Mouse (Mus musculus): ENCODE data around the gene Ppfia4. TPM values are rescaled to one million over a fixed set of nuclear protein-coding genes. Genes with fewer than 3 reads are reported as not detected.

The Ppfia4 gene
- polyA plus RNA-seq, 2 experiments: 1.1 to 1.2 TPM

DNA sequence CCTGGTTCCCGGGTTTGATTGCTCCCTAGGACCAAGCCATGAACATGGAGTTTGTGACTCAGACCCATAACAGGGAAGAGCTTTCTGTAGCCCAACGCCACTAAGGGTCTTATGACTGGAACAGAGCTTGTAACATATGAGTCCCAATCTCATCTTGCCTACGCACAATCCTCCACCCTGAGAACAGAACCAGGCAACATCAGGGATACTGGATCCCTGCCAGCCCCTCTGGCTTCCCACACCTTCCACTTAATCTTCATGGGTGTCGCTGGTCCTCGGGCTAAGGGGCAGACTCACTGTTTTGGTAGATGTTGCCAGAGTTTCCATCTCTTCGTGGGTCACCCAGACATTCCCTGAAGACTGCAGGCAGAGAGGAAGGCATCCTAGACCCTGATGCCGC is 21.0 kb downstream of the Ppfia4 start:
- no peak overlapping the region for H3K4me3 ChIP-seq (ENCODE audit: insufficient read depth in 1 of 2, low read depth in 2 of 2, low read length in 2 of 2)
- TF ChIP-seq CTCF (IDR thresholded peaks at IDR 0.05; ENCODE audit: low read depth): no peak
- TF ChIP-seq EP300 (IDR thresholded peaks at IDR 0.05; ENCODE audit: low read depth): no peak
- no peak overlapping the region for H3K9ac ChIP-seq (replicated peaks)
- H3K27ac ChIP-seq: no peak overlapping the region
- DNase-seq (ENCODE audit: low read depth in 3 of 3, low spot score in 3 of 3) (no peak), ATAC-seq (ENCODE audit: insufficient read depth) (no peak)
- no peaks in the 10 kb centered on the region for H3K27me3 ChIP-seq (ENCODE audit: control insufficient read depth, insufficient read depth, low read length)
- 68% methylated on average over 7 of the region's 7 CpGs for WGBS (ENCODE audit: insufficient replicate concordance)
- no peak overlapping the region for H3K4me2 ChIP-seq (ENCODE audit: low read depth)
- no peaks in the 10 kb centered on the region for H3K4me1 ChIP-seq (replicated peaks; ENCODE audit: control insufficient read depth in 2 of 2, insufficient read depth in 2 of 2, low read length in 1 of 2)
- no peaks in the 10 kb centered on the region for H3K9me3 ChIP-seq (ENCODE audit: control insufficient read depth, low read length)
- no peaks in the 10 kb centered on the region for H3K36me3 ChIP-seq (replicated peaks; ENCODE audit: control insufficient read depth, insufficient read depth, low read depth)

DNA sequence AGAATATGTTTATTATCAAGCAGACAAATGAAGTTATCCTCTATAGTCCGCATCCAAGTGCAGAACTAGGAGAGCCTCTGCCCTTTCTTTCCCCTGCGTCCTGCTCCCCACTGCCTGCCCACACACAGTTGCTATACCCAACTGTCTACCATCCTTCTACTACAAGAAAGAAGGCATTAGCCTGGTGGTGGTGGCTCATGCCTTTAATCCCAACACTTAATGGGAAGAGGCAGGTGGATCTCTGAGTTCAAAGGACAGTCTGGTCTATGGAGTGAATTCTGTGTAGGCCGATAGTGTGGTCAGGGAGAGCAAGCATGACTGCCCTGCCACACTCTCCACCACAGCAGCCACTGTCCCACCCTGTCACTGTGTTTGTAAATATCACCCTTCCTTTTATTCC is 22.0 kb downstream of the Ppfia4 start:
- no peak overlapping the region for H3K9ac ChIP-seq (replicated peaks)
- H3K4me1 ChIP-seq (replicated peaks; ENCODE audit: control insufficient read depth in 2 of 2, insufficient read depth in 2 of 2, low read length in 1 of 2): no peaks in the 10 kb centered on the region
- H3K27ac ChIP-seq: no peak overlapping the region
- H3K9me3 ChIP-seq (ENCODE audit: control insufficient read depth, low read length): no peaks in the 10 kb centered on the region
- no peak for TF ChIP-seq CTCF (IDR thresholded peaks at IDR 0.05; ENCODE audit: low read depth)
- no peaks in the 10 kb centered on the region for H3K36me3 ChIP-seq (replicated peaks; ENCODE audit: control insufficient read depth, insufficient read depth, low read depth)
- H3K4me2 ChIP-seq (ENCODE audit: low read depth): no peak overlapping the region
- no peak overlapping the region for H3K4me3 ChIP-seq (ENCODE audit: insufficient read depth in 1 of 2, low read depth in 2 of 2, low read length in 2 of 2)
- 75% methylated on average over 3 of the region's 3 CpGs for WGBS (ENCODE audit: insufficient replicate concordance)
- no peaks in the 10 kb centered on the region for H3K27me3 ChIP-seq (ENCODE audit: control insufficient read depth, insufficient read depth, low read length)
- no peak for ATAC-seq (ENCODE audit: insufficient read depth)
- DNase-seq (ENCODE audit: low read depth in 3 of 3, low spot score in 3 of 3): no peak

DNA sequence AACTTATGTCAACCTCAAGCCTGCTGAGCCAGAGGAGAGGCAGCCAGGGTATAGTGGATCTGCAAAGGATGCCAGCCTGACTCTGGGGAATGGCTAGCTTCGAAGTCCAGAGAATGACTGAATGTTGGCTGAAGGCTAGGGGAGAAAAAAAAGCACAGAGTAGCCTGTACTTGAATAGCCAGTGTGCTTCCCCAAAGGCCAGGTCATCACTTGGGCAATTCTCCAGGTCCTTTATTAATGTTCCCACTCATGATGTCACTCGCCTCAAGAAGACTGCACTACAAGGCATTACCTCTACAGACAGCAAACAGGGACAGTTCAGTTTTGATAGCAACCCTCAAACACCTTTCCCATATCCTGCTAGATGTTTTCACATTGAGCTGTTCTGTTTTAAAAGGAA is 22.4 kb downstream of the Ppfia4 start:
- no peaks in the 10 kb centered on the region for H3K9me3 ChIP-seq (ENCODE audit: control insufficient read depth, low read length)
- no peaks in the 10 kb centered on the region for H3K36me3 ChIP-seq (replicated peaks; ENCODE audit: control insufficient read depth, insufficient read depth, low read depth)
- ATAC-seq (ENCODE audit: insufficient read depth) (no peak), DNase-seq (ENCODE audit: low read depth in 3 of 3, low spot score in 3 of 3) (no peak)
- H3K27me3 ChIP-seq (ENCODE audit: control insufficient read depth, insufficient read depth, low read length): no peaks in the 10 kb centered on the region
- no peaks in the 10 kb centered on the region for H3K4me1 ChIP-seq (replicated peaks; ENCODE audit: control insufficient read depth in 2 of 2, insufficient read depth in 2 of 2, low read length in 1 of 2)
- no peak for TF ChIP-seq CTCF (IDR thresholded peaks at IDR 0.05; ENCODE audit: low read depth)
- no peak for TF ChIP-seq EP300 (IDR thresholded peaks at IDR 0.05; ENCODE audit: low read depth)
- 52% methylated on average over 2 of the region's 2 CpGs for WGBS (ENCODE audit: insufficient replicate concordance)
- H3K27ac ChIP-seq: no peak overlapping the region
- no peak overlapping the region for H3K4me2 ChIP-seq (ENCODE audit: low read depth)
- no peak overlapping the region for H3K9ac ChIP-seq (replicated peaks)
- H3K4me3 ChIP-seq (ENCODE audit: insufficient read depth in 1 of 2, low read depth in 2 of 2, low read length in 2 of 2): no peak overlapping the region

DNA sequence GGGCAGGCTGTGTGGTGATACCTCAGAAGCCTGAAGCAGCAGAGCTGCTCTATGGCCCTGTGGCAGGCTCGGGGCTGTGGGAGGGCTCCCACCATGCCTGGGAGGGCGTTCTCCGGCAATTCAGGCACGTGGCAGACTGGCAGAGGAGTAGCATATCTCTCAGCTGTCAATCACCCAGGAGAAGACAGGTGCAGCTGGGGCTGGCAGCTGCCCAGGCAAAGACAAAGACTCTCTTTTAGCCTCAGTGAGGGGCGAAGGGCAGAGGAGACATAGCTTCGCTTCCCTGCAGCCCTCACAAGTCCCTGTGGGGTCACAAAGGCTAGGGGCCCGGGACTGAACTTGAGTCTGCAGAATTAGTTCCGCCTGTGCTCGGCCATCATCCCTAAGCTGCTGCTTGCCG is 25.3 kb downstream of the Ppfia4 start:
- no peak overlapping the region for H3K9ac ChIP-seq (replicated peaks)
- H3K4me1 ChIP-seq (replicated peaks; ENCODE audit: control insufficient read depth in 2 of 2, insufficient read depth in 2 of 2, low read length in 1 of 2): peaks cover 0 to 6% of the 10 kb centered on the region in 2 experiments; a peak in 1 of 4 replicates
- ATAC-seq (ENCODE audit: insufficient read depth) (no peak), DNase-seq (ENCODE audit: low read depth in 3 of 3, low spot score in 3 of 3) (no peak)
- WGBS (ENCODE audit: insufficient replicate concordance): 53% methylated on average over 10 of the region's 10 CpGs
- TF ChIP-seq CTCF (IDR thresholded peaks at IDR 0.05; ENCODE audit: low read depth) (no peak), EP300 (IDR thresholded peaks at IDR 0.05; ENCODE audit: low read depth) (no peak)
- H3K4me2 ChIP-seq (ENCODE audit: low read depth): no peak overlapping the region
- no peaks in the 10 kb centered on the region for H3K36me3 ChIP-seq (replicated peaks; ENCODE audit: control insufficient read depth, insufficient read depth, low read depth)
- H3K27ac ChIP-seq: no peak overlapping the region
- no peaks in the 10 kb centered on the region for H3K9me3 ChIP-seq (ENCODE audit: control insufficient read depth, low read length)
- no peak overlapping the region for H3K4me3 ChIP-seq (ENCODE audit: insufficient read depth in 1 of 2, low read depth in 2 of 2, low read length in 2 of 2)
- no peaks in the 10 kb centered on the region for H3K27me3 ChIP-seq (ENCODE audit: control insufficient read depth, insufficient read depth, low read length)

DNA sequence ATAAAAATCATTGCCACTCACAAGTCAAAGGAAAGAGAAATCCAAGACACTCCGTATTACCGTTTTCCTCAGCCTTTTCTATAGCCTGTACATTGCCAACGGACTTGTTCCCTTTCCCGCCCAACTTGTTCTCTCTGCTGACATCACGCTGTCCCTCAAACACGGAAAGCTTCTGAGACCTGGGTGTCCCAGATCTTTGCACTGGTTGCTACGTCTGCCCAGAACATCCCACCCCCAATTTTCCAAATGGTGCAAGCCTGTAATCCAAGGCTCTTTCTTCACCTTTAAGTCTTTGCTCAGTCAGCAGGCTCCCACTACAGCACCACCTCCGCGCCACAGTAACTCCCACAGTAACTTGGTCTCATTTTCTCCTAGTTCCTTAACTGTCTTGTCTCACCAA is 27.8 kb downstream of the Ppfia4 start:
- 79% methylated on average over 9 of the region's 9 CpGs for WGBS (ENCODE audit: insufficient replicate concordance)
- H3K36me3 ChIP-seq (replicated peaks; ENCODE audit: control insufficient read depth, insufficient read depth, low read depth): no peaks in the 10 kb centered on the region
- H3K4me2 ChIP-seq (ENCODE audit: low read depth): no peak overlapping the region
- H3K4me3 ChIP-seq (ENCODE audit: insufficient read depth in 1 of 2, low read depth in 2 of 2, low read length in 2 of 2): no peak overlapping the region
- no peak overlapping the region for H3K9ac ChIP-seq (replicated peaks)
- no peak for DNase-seq (ENCODE audit: low read depth in 3 of 3, low spot score in 3 of 3)
- H3K27me3 ChIP-seq (ENCODE audit: control insufficient read depth, insufficient read depth, low read length): peaks cover 4% of the 10 kb centered on the region; the same call in 1 of the 2 replicates
- no peak for ATAC-seq (ENCODE audit: insufficient read depth)
- no peaks in the 10 kb centered on the region for H3K9me3 ChIP-seq (ENCODE audit: control insufficient read depth, low read length)
- TF ChIP-seq CTCF (IDR thresholded peaks at IDR 0.05; ENCODE audit: low read depth): no peak
- no peak for TF ChIP-seq EP300 (IDR thresholded peaks at IDR 0.05; ENCODE audit: low read depth)
- no peak overlapping the region for H3K27ac ChIP-seq
- H3K4me1 ChIP-seq (replicated peaks; ENCODE audit: control insufficient read depth in 2 of 2, insufficient read depth in 2 of 2, low read length in 1 of 2): peaks cover 0 to 10% of the 10 kb centered on the region in 2 experiments; a peak in 1 of 4 replicates

All from liver, embryonic 14.5 days (tissue).